Mouse (Mus musculus) CH12.LX (cell line): ENCODE results near the gene Gm20481. TPM values are rescaled to one million over a fixed set of nuclear protein-coding genes. Genes with fewer than 3 reads are reported as not detected.

Source experiments
- DNase-seq: peaks from one replicate; pipeline ENCODE4 v3.0.0-alpha.2; 2013; ENCODE audit errors: extremely low read depth
- H3K27ac ChIP-seq: 2 replicates; pipeline ENCODE4 v1.5.1; 2012; ENCODE audit warnings: low read depth, mild to moderate bottlenecking, control low read depth, moderate library complexity; ENCODE audit not compliant: insufficient read depth
- H3K27me3 ChIP-seq: replicated peaks from 2 replicates; pipeline ENCODE3; 2012; ENCODE audit warnings: inconsistent platforms
- H3K36me3 ChIP-seq, 2 experiments: replicated peaks in 1 of 2; 2 replicates each; pipeline versions ENCODE3 to v1.6.1; 2012; ENCODE audit warnings: inconsistent platforms in 1 of 2, low read length in 1 of 2, mild to moderate bottlenecking in 1 of 2, mixed read lengths in 1 of 2, moderate library complexity in 1 of 2; ENCODE audit not compliant: control insufficient read depth in 1 of 2, insufficient read depth in 1 of 2
- H3K4me1 ChIP-seq, 2 experiments: 2 replicates each; pipeline ENCODE4 v1.6.1; 2012; ENCODE audit warnings: inconsistent platforms in 1 of 2, moderate library complexity in 1 of 2; ENCODE audit not compliant: insufficient read depth in 2 of 2, control insufficient read depth in 1 of 2
- H3K4me2 ChIP-seq: 2 replicates; pipeline ENCODE4 v1.6.1; 2012; ENCODE audit warnings: low read depth, mild to moderate bottlenecking, control low read depth; ENCODE audit not compliant: poor library complexity, insufficient read depth, severe bottlenecking
- H3K4me3 ChIP-seq, 3 experiments: fragments of 150-350 bp in 1 of 3; sonication (generic) in 1 of 3; replicated peaks in 1 of 3; 2 replicates each; pipeline versions ENCODE3 to v1.5.1; 2011 to 2012; ENCODE audit warnings: low read depth in 2 of 3, low read length in 2 of 3, mild to moderate bottlenecking in 2 of 3, moderate library complexity in 2 of 3, control low read depth in 1 of 3, improper control_type of control experiment in 1 of 3, inconsistent platforms in 1 of 3, mixed read lengths in 1 of 3; ENCODE audit not compliant: poor library complexity in 1 of 3
- H3K79me2 ChIP-seq: replicated peaks from 2 replicates; pipeline ENCODE4 v1.6.1; 2012; ENCODE audit warnings: mild to moderate bottlenecking, moderate library complexity; ENCODE audit not compliant: control insufficient read depth, poor library complexity, insufficient read depth, severe bottlenecking; ENCODE audit errors: extremely low read depth
- H3K9ac ChIP-seq: 2 replicates; pipeline ENCODE4 v1.6.1; 2012; ENCODE audit warnings: low read depth, mild to moderate bottlenecking, control low read depth, moderate library complexity; ENCODE audit not compliant: insufficient read depth
- H3K9me3 ChIP-seq: replicated peaks from 2 replicates; pipeline ENCODE3; 2012; ENCODE audit warnings: low read length, inconsistent platforms, mixed read lengths
- CHD1 ChIP-seq: IDR thresholded peaks from 2 replicates; pipeline ENCODE4 v1.6.1; 2012; ENCODE audit warnings: low read depth, low read length, improper control_type of control experiment, inconsistent platforms
- CHD2 ChIP-seq: IDR thresholded peaks from 2 replicates; pipeline ENCODE4 v1.6.1; 2011; ENCODE audit warnings: low read length, improper control_type of control experiment
- CTCF ChIP-seq, 2 experiments: IDR thresholded peaks in 1 of 2; conservative IDR thresholded peaks in 1 of 2; 2 replicates each; pipeline ENCODE4 v1.5.1; 2011 to 2012; ENCODE audit warnings: low read depth in 2 of 2, low read length in 2 of 2, improper control_type of control experiment in 1 of 2, inconsistent platforms in 1 of 2, mild to moderate bottlenecking in 1 of 2, moderate library complexity in 1 of 2
- E2F4 ChIP-seq: IDR thresholded peaks from 2 replicates; pipeline ENCODE4 v1.6.1; 2011; ENCODE audit warnings: low read depth, low read length, improper control_type of control experiment; ENCODE audit not compliant: insufficient replicate concordance
- ELF1 ChIP-seq: IDR thresholded peaks from 2 replicates; pipeline ENCODE4 v1.6.1; 2014; ENCODE audit warnings: low read depth, mild to moderate bottlenecking, inconsistent platforms, low read length, improper control_type of control experiment
- EP300 ChIP-seq: IDR thresholded peaks from 2 replicates; pipeline ENCODE4 v1.6.1; 2011; ENCODE audit warnings: low read length, improper control_type of control experiment
- ETS1 ChIP-seq: conservative IDR thresholded peaks from 2 replicates; pipeline ENCODE4 v1.6.1; 2012; ENCODE audit warnings: low read depth, mild to moderate bottlenecking, inconsistent platforms, low read length, improper control_type of control experiment, moderate library complexity
- IRF4 ChIP-seq: IDR thresholded peaks from 2 replicates; pipeline ENCODE4 v1.6.1; 2014; ENCODE audit warnings: low read depth, mild to moderate bottlenecking, inconsistent platforms, low read length, improper control_type of control experiment
- JUN ChIP-seq: IDR thresholded peaks from 2 replicates; pipeline ENCODE4 v1.6.1; 2011; ENCODE audit warnings: low read depth, mild to moderate bottlenecking, low read length, improper control_type of control experiment, moderate library complexity; ENCODE audit not compliant: insufficient read depth
- JUND ChIP-seq: conservative IDR thresholded peaks from 2 replicates; pipeline ENCODE4 v1.6.1; 2011; ENCODE audit warnings: low read depth, low read length, improper control_type of control experiment
- MAFK ChIP-seq: IDR thresholded peaks from 2 replicates; pipeline ENCODE4 v1.6.1; 2011; ENCODE audit warnings: low read length, improper control_type of control experiment; ENCODE audit not compliant: insufficient replicate concordance
- MAX ChIP-seq: IDR thresholded peaks from 2 replicates; pipeline ENCODE4 v1.6.1; 2011; ENCODE audit warnings: low read length, improper control_type of control experiment
- MXI1 ChIP-seq: IDR thresholded peaks from 2 replicates; pipeline ENCODE4 v1.6.1; 2011; ENCODE audit warnings: mild to moderate bottlenecking, low read depth, low read length, improper control_type of control experiment
- MYC ChIP-seq: IDR thresholded peaks from 2 replicates; pipeline ENCODE4 v1.6.1; 2011; ENCODE audit warnings: low read depth, mild to moderate bottlenecking, improper control_type of control experiment, low read length
- NELFE ChIP-seq: IDR thresholded peaks from 2 replicates; pipeline ENCODE4 v1.6.1; 2011; ENCODE audit warnings: low read depth, low read length, improper control_type of control experiment
- PAX5 ChIP-seq: IDR thresholded peaks from 2 replicates; pipeline ENCODE4 v1.6.1; 2012; ENCODE audit warnings: low read length, inconsistent platforms, mixed read lengths
- POLR2A ChIP-seq: IDR thresholded peaks from 2 replicates; pipeline ENCODE4 v1.6.1; 2011; ENCODE audit warnings: low read depth, mild to moderate bottlenecking, improper control_type of control experiment, low read length
- RAD21 ChIP-seq: IDR thresholded peaks from 2 replicates; pipeline ENCODE4 v1.6.1; 2011; ENCODE audit warnings: low read depth, mild to moderate bottlenecking, low read length, improper control_type of control experiment, moderate library complexity
- SMC3 ChIP-seq: IDR thresholded peaks from 2 replicates; pipeline ENCODE4 v1.6.1; 2011; ENCODE audit warnings: low read depth, low read length, improper control_type of control experiment
- TBP ChIP-seq: conservative IDR thresholded peaks from 2 replicates; pipeline ENCODE4 v1.6.1; 2011; ENCODE audit warnings: low read depth, low read length, improper control_type of control experiment
- UBTF ChIP-seq: IDR thresholded peaks from 2 replicates; pipeline ENCODE4 v1.6.1; 2012; ENCODE audit warnings: low read depth, mild to moderate bottlenecking, inconsistent platforms, low read length, improper control_type of control experiment, moderate library complexity
- USF2 ChIP-seq: conservative IDR thresholded peaks from 2 replicates; pipeline ENCODE4 v1.6.1; 2011; ENCODE audit warnings: low read depth, low read length, improper control_type of control experiment
- ZMIZ1 ChIP-seq: IDR thresholded peaks from 2 replicates; pipeline ENCODE4 v1.6.1; 2012; ENCODE audit warnings: low read depth, mild to moderate bottlenecking, inconsistent platforms, low read length, improper control_type of control experiment
- dilution Hi-C: fragments of 300-500 bp; cut with MboI; formaldehyde crosslinking; loops from 2 replicates; pipeline ENCODE4 v1.14.3; 2020; ENCODE audit warnings: low sequenced_read_pairs; ENCODE audit not compliant: extremely low pct_unique_long_range_greater_than_20kb, extremely low pct_ligation_motif_present
- in situ Hi-C: fragments of 300-500 bp; cut with MboI; formaldehyde crosslinking; loops from 3 replicates; pipeline ENCODE4 v1.14.3; 2019; ENCODE audit warnings: low sequenced_read_pairs, low pct_ligation_motif_present, low pct_unique_long_range_greater_than_20kb, mixed read lengths
- polyA plus RNA-seq: library from polyadenylated mRNA; unstranded; fragments of >175 nt; gene quantifications from 2 replicates; pipeline ENCODE4 v1.2.1, GENCODE M21; 2012; ENCODE audit warnings: low read depth; ENCODE audit not compliant: insufficient read length
- total RNA-seq, 2 experiments: library from RNA; depleted of rRNA; stranded (reverse); fragments of 300-350 nt in 1 of 2; fragments of >200 nt in 1 of 2; gene quantifications; 2 replicates each; pipeline ENCODE4 v1.2.3; 2012 to 2014

Gm20481 gene
- total and polyA plus RNA-seq, 3 experiments = not detected

- H3K27ac ChIP-seq = no peak overlapping the region
- no peak for DNase-seq
- no peak overlapping the region for H3K4me3 ChIP-seq
- in situ Hi-C loops = no loop called here
- H3K79me2 ChIP-seq = no peaks in the 10 kb centered on the region
- H3K4me2 ChIP-seq = no peak overlapping the region
- dilution Hi-C loops = no loop called here
- TF ChIP-seq ELF1 (no peak), E2F4 (no peak), MXI1 (no peak), CHD1 (no peak), JUND (no peak)
- peaks cover 0 to 24% of the 10 kb centered on the region in 2 experiments for H3K36me3 ChIP-seq
- H3K9ac ChIP-seq = no peak overlapping the region
- no peaks in the 10 kb centered on the region for H3K4me1 ChIP-seq
- H3K9me3 ChIP-seq = no peaks in the 10 kb centered on the region
- no peaks in the 10 kb centered on the region for H3K27me3 ChIP-seq
These were observed 28.2 kb upstream of the Gm20481 start for GRCm38 (mm10) chr17:34941344-34942041.

GRCm38 (mm10) chr17:34943128-34943815, 26.4 kb upstream of the Gm20481 start:
- DNase-seq = no peak
- H3K4me3 ChIP-seq = no peak overlapping the region
- no peak overlapping the region for H3K9ac ChIP-seq
- H3K4me2 ChIP-seq = no peak overlapping the region
- H3K27ac ChIP-seq = no peak overlapping the region
- no peak for TF ChIP-seq RAD21
- TF ChIP-seq TBP = no peak
- no peak for TF ChIP-seq EP300
- TF ChIP-seq CTCF (conservative IDR thresholded peaks at IDR 0.05 in 1 of 2, IDR thresholded peaks at IDR 0.05 in 1 of 2; ENCODE audit: low read depth in 2 of 2, low read length in 2 of 2) = no peak
- no peaks in the 10 kb centered on the region for H3K79me2 ChIP-seq
- H3K4me1 ChIP-seq = no peaks in the 10 kb centered on the region
- no peaks in the 10 kb centered on the region for H3K9me3 ChIP-seq
- in situ Hi-C loops = no loop called here
- dilution Hi-C loops = no loop called here
- peaks cover 0 to 9% of the 10 kb centered on the region in 2 experiments for H3K36me3 ChIP-seq
- H3K27me3 ChIP-seq = no peaks in the 10 kb centered on the region

GRCm38 (mm10) chr17:34944362-34944761, 25.4 kb upstream of the Gm20481 start:
- Histone ChIP-seq H3K36me3 (peaks cover under 1 to 11% of the 10 kb centered on the region in 2 experiments), H3K9me3 (no peaks in the 10 kb centered on the region), H3K9ac (no peak overlapping the region), H3K4me1 (peaks cover 0 to 1% of the 10 kb centered on the region in 2 experiments; a peak in 2 of 4 replicates), H3K79me2 (no peaks in the 10 kb centered on the region), H3K4me3 (no peak overlapping the region), H3K27ac (no peak overlapping the region), H3K27me3 (no peaks in the 10 kb centered on the region), H3K4me2 (no peak overlapping the region)
- in situ Hi-C loops (no loop called here), dilution Hi-C loops (no loop called here)
- TF ChIP-seq ELF1 (no peak), JUN (no peak), CHD2 (no peak), NELFE (no peak), ETS1 (no peak), IRF4 (no peak), POLR2A (no peak), MYC (no peak), EP300 (no peak), E2F4 (no peak), USF2 (no peak), UBTF (no peak), SMC3 (no peak), CHD1 (no peak), MAX (no peak), PAX5 (no peak), MAFK (no peak), ZMIZ1 (no peak)
- no peak for DNase-seq
